Mouse (Mus musculus) heart, embryonic 14.5 days (tissue): ENCODE data around the gene BC067074. TPM values are rescaled to one million over a fixed set of nuclear protein-coding genes. Genes with fewer than 3 reads are reported as not detected.

ENCODE experiments used
- ATAC-seq: fragments of 200-750 bp; cut with Nextera tagmentation; 2 replicates; pipeline ENCODE4 v1.8.0; 2017; ENCODE audit warnings: low read depth, moderate TSS enrichment; ENCODE audit not compliant: insufficient number of reproducible peaks, insufficient read depth, low FRiP score
- H3K27ac ChIP-seq, 2 experiments: fragments of 200-500 bp in 1 of 2; fragments of 300-500 bp in 1 of 2; sonication (generic) in 1 of 2; replicated peaks in 1 of 2; 2 replicates each; pipeline ENCODE4 v1.5.1; 2012 to 2014; ENCODE audit warnings: low read depth in 2 of 2, low read length in 2 of 2, control low read depth in 1 of 2, mild to moderate bottlenecking in 1 of 2, mixed read lengths in 1 of 2; ENCODE audit not compliant: control insufficient read depth in 1 of 2, insufficient read depth in 1 of 2
- H3K27me3 ChIP-seq: fragments of 300-500 bp; sonication (generic); 2 replicates; pipeline ENCODE4 v1.6.1; 2014; ENCODE audit warnings: mild to moderate bottlenecking, low read length, control low read depth; ENCODE audit not compliant: control insufficient read depth, insufficient read depth
- H3K36me3 ChIP-seq: fragments of 300-500 bp; sonication (generic); 2 replicates; pipeline ENCODE4 v1.6.1; 2014; ENCODE audit warnings: mild to moderate bottlenecking, control low read depth, low read length, mixed read lengths; ENCODE audit not compliant: control insufficient read depth, insufficient read depth
- H3K4me1 ChIP-seq, 2 experiments: fragments of 200-500 bp in 1 of 2; fragments of 300-500 bp in 1 of 2; sonication (generic) in 1 of 2; 2 replicates each; pipeline ENCODE4 v1.6.1; 2012 to 2014; ENCODE audit warnings: low read length in 2 of 2, control low read depth in 1 of 2, mixed read lengths in 1 of 2; ENCODE audit not compliant: control insufficient read depth in 2 of 2, insufficient read depth in 2 of 2
- H3K4me2 ChIP-seq: fragments of 300-500 bp; sonication (generic); 2 replicates; pipeline ENCODE4 v1.6.1; 2014; ENCODE audit warnings: mild to moderate bottlenecking, low read length
- H3K4me3 ChIP-seq, 2 experiments: fragments of 200-500 bp in 1 of 2; fragments of 300-500 bp in 1 of 2; sonication (generic) in 1 of 2; 2 replicates each; pipeline ENCODE4 v1.5.1; 2012 to 2014; ENCODE audit warnings: low read length in 2 of 2, mild to moderate bottlenecking in 2 of 2, control low read depth in 1 of 2, low read depth in 1 of 2, moderate library complexity in 1 of 2; ENCODE audit not compliant: control insufficient read depth in 1 of 2, insufficient read depth in 1 of 2
- H3K9ac ChIP-seq: fragments of 300-500 bp; sonication (generic); 2 replicates; pipeline ENCODE4 v1.6.1; 2014; ENCODE audit warnings: mild to moderate bottlenecking, low read length
- H3K9me3 ChIP-seq: fragments of 300-500 bp; sonication (generic); 2 replicates; pipeline ENCODE4 v1.6.1; 2016; ENCODE audit warnings: low read length, control low read depth; ENCODE audit not compliant: control insufficient read depth
- WGBS: fragments of 180-500 bp; shearing (Covaris S2); extraction: QIAGEN DNeasy Blood & Tissue Kit; methylation state at CpG from one replicate; pipeline ENCODE4 v1.1.7; 2014; 5-methylcytosine and 5-hydroxymethylcytosine counted together
- polyA plus RNA-seq: library from polyadenylated mRNA; unstranded; fragments of >200 nt; fragmentation: Nextera tagmentation; extraction: Ambion mirVana; gene quantifications from 2 replicates; pipeline ENCODE4 v1.2.1, GENCODE M21; 2014

BC067074 gene
- polyA plus RNA-seq, 1 experiment from 2014 or later: 3.0 TPM

- H3K9ac ChIP-seq: no peak overlapping the region
- H3K27ac ChIP-seq: no peak overlapping the region
- no peak overlapping the region for H3K4me2 ChIP-seq
- ATAC-seq: no peak
- peaks cover 2 to 12% of the 10 kb centered on the region in 2 experiments; a peak in 2 of 4 replicates for H3K4me1 ChIP-seq
- no peaks in the 10 kb centered on the region for H3K27me3 ChIP-seq
- no peaks in the 10 kb centered on the region for H3K36me3 ChIP-seq
- 56% methylated on average over 3 of the region's 3 CpGs for WGBS
- 0 out of 2 replicates have a peak, but pooled peaks cover 3% of the 10 kb centered on the region for H3K9me3 ChIP-seq
- H3K4me3 ChIP-seq: no peak overlapping the region
These were observed 128.5 kb downstream of the BC067074 start for GRCm38 (mm10) chr13:113421472-113421871.

- no peak for ATAC-seq
- Histone ChIP-seq H3K9me3 (no peaks in the 10 kb centered on the region), H3K27me3 (no peaks in the 10 kb centered on the region), H3K4me3 (no peak overlapping the region), H3K4me1 (peaks cover 0 to 6% of the 10 kb centered on the region in 2 experiments; a peak in 1 of 4 replicates), H3K36me3 (no peaks in the 10 kb centered on the region), H3K27ac (no peak overlapping the region), H3K4me2 (no peak overlapping the region), H3K9ac (no peak overlapping the region)
- WGBS: 85% methylated on average over 7 of the region's 7 CpGs
These were observed 130.9 kb downstream of the BC067074 start for GRCm38 (mm10) chr13:113423825-113424224.

- peaks cover under 1% of the 10 kb centered on the region; the same call in 1 of the 2 replicates for H3K9me3 ChIP-seq
- H3K9ac ChIP-seq: no peak overlapping the region
- H3K27me3 ChIP-seq: no peaks in the 10 kb centered on the region
- H3K36me3 ChIP-seq: no peaks in the 10 kb centered on the region
- no peak overlapping the region for H3K4me3 ChIP-seq
- 93% methylated on average over 4 of the region's 4 CpGs for WGBS
- no peak overlapping the region for H3K27ac ChIP-seq
- ATAC-seq: no peak
- peaks cover 0 to 6% of the 10 kb centered on the region in 2 experiments; a peak in 1 of 4 replicates for H3K4me1 ChIP-seq
- no peak overlapping the region for H3K4me2 ChIP-seq
These were observed 132.9 kb downstream of the BC067074 start for GRCm38 (mm10) chr13:113425907-113426306.

Other genes with a start within 250 kb of the BC067074 start
- gene Gpx8, start 246.7 kb upstream of the BC067074 start, polyA plus RNA-seq: 126 and 147 TPM in 2 replicates
- not detected in 2 replicates for gene Gzma, start 192.2 kb upstream of the BC067074 start, polyA plus RNA-seq
- gene Esm1, start 83.5 kb upstream of the BC067074 start, polyA plus RNA-seq: 0.82 and 1.1 TPM in 2 replicates
- gene Gzmk, start 67.3 kb upstream of the BC067074 start, polyA plus RNA-seq: not detected in 2 replicates